Comparison of ENCODE assay signal across 29 mouse cellular contexts in genomic region chr2:30299966-30300365, GRCm38 (mm10). TPM values are rescaled to one million over a fixed set of nuclear protein-coding genes. Genes with fewer than 3 reads are reported as not detected.
A peak's percentile ranks its signal among the peaks of the same experiment; 100 is the strongest.
DNase-seq lines count a peak whose midpoint lies in the region; ATAC-seq lines count a peak whose summit lies in the region.
"Had no signal": no experiment of that assay in that cellular context is flagged by ENCODE, and none has a peak within 500 bp of the region (broad histone marks: within the 10 kb centered on the region; RNA-seq: fewer than 3 reads in every experiment).

No protein-coding gene starts in this region.

- H3K27ac ChIP-seq in kidney, embryonic 14.5 days (ENCODE audit: low read depth, low read length): no peak overlapping the region
- H3K27ac ChIP-seq: embryonic facial prominence, embryonic 12.5 days; forebrain, embryonic 10.5 days; forebrain, embryonic 13.5 days; heart, adult 2 months; heart, embryonic 10.5 days; heart, embryonic 13.5 days; hindbrain, embryonic 14.5 days; hindbrain, postnatal 0 days had no signal

- H3K9me3 ChIP-seq in kidney, embryonic 14.5 days (ENCODE audit: control insufficient read depth, low read length): no peaks in the 10 kb centered on the region
- H3K9me3 ChIP-seq: embryonic facial prominence, embryonic 12.5 days; forebrain, embryonic 10.5 days; forebrain, embryonic 13.5 days; G1E; heart, embryonic 10.5 days; heart, embryonic 13.5 days had no signal

- DNase-seq in adrenal gland, postnatal 14 days: peak; percentile 52
- DNase-seq in adrenal gland, postnatal 25 days: no peak
- DNase-seq in kidney, adult 11 months: peak; percentile 20
- DNase-seq in kidney, postnatal 36 days: peak; percentile 12 to 51
- DNase-seq in kidney, postnatal 4 days: no peak
- DNase-seq: adrenal gland, adult 8-10 months; B cell, adult 2 months; cerebellum, adult 18-20 months; cerebellum, adult 9-10 months; cerebellum, postnatal 14 days; gastrocnemius, postnatal 10 days; gastrocnemius, postnatal 36 days; heart, adult 2 months had no signal

- H3K36me3 ChIP-seq in kidney, embryonic 14.5 days (ENCODE audit: control insufficient read depth, insufficient read depth, low read length): peaks cover 74% of the 10 kb centered on the region

- no peak overlapping the region for H3K9ac ChIP-seq in kidney, embryonic 14.5 days (ENCODE audit: low read depth, low read length)
- H3K9ac ChIP-seq: embryonic facial prominence, embryonic 12.5 days; forebrain, embryonic 13.5 days; heart, embryonic 13.5 days; hindbrain, embryonic 14.5 days had no signal

- no peak overlapping the region for H3K4me2 ChIP-seq in kidney, embryonic 14.5 days (replicated peaks; ENCODE audit: low read depth, low read length)
- H3K4me2 ChIP-seq: embryonic facial prominence, embryonic 12.5 days; forebrain, embryonic 13.5 days; heart, embryonic 13.5 days; hindbrain, embryonic 14.5 days had no signal

- no peaks in the 10 kb centered on the region for H3K4me1 ChIP-seq in kidney, embryonic 14.5 days (ENCODE audit: control insufficient read depth, insufficient read depth, low read length)
- H3K4me1 ChIP-seq: embryonic facial prominence, embryonic 12.5 days; forebrain, embryonic 10.5 days; forebrain, embryonic 13.5 days; heart, embryonic 10.5 days had no signal

- no peak overlapping the region for H3K4me3 ChIP-seq in kidney, embryonic 14.5 days (ENCODE audit: low read length)
- H3K4me3 ChIP-seq: embryonic facial prominence, embryonic 12.5 days; forebrain, embryonic 10.5 days; forebrain, embryonic 13.5 days; heart, adult 2 months; heart, embryonic 10.5 days; heart, embryonic 13.5 days had no signal

- 87% methylated on average over 5 of the region's 5 CpGs for WGBS in kidney, embryonic 14.5 days

- H3K27me3 ChIP-seq in kidney, embryonic 14.5 days (ENCODE audit: control insufficient read depth, insufficient read depth, low read length): no peaks in the 10 kb centered on the region
- H3K27me3 ChIP-seq: CH12.LX; embryonic facial prominence, embryonic 12.5 days; forebrain, embryonic 13.5 days; heart, embryonic 13.5 days; Patski had no signal

- ATAC-seq in kidney, embryonic 14.5 days (ENCODE audit: low FRiP score, low TSS enrichment): no peak
- ATAC-seq: forebrain, embryonic 13.5 days; forebrain, embryonic 16.5 days; hindbrain, postnatal 0 days; inflammation-experienced regulatory T-cells, adult 6 months; intestine, embryonic 16.5 days; Patski had no signal

RNA-seq across cellular contexts. Expression of gene Nup188, which starts 13.8 kb away (rescaled TPM):
- 38.2 and 40.5 TPM in 2 replicates for total RNA-seq in adrenal gland, postnatal 14 days (2021)
- total RNA-seq in adrenal gland, postnatal 25 days (2021): 38.0 and 38.9 TPM in 2 replicates
- 35.2 and 54.4 TPM in 2 replicates for polyA plus RNA-seq in kidney, embryonic 14.5 days (2014; fragmentation: Nextera tagmentation; extraction: Ambion mirVana)

RNA-seq across cellular contexts. Expression of gene Dolk, which starts 13.8 kb away (rescaled TPM):
- 46.2 and 48.1 TPM in 2 replicates for total RNA-seq in adrenal gland, postnatal 14 days (2021)
- 39.7 and 47.3 TPM in 2 replicates for total RNA-seq in adrenal gland, postnatal 25 days (2021)
- polyA plus RNA-seq in kidney, embryonic 14.5 days (2014; fragmentation: Nextera tagmentation; extraction: Ambion mirVana): 25.2 and 34.4 TPM in 2 replicates

RNA-seq across cellular contexts. Expression of gene Gm28038, which starts 19.1 kb away (rescaled TPM):
- total RNA-seq in adrenal gland, postnatal 14 days (2021): not detected in 2 replicates
- total RNA-seq in adrenal gland, postnatal 25 days (2021): not detected in 2 replicates
- not detected in 2 replicates for polyA plus RNA-seq in kidney, embryonic 14.5 days (2014; fragmentation: Nextera tagmentation; extraction: Ambion mirVana)
- total RNA-seq: adrenal gland, adult 8-10 months; CH12.LX; G1E; gastrocnemius, postnatal 10 days; gastrocnemius, postnatal 36 days; hindbrain, postnatal 0 days had no signal
- polyA plus RNA-seq: embryonic facial prominence, embryonic 12.5 days; forebrain, embryonic 10.5 days; forebrain, embryonic 13.5 days; forebrain, embryonic 16.5 days; G1E; heart, adult 2 months; heart, embryonic 10.5 days; heart, embryonic 13.5 days; heart, embryonic 16.5 days; hindbrain, embryonic 11.5 days; hindbrain, embryonic 14.5 days; hindbrain, postnatal 0 days; intestine, embryonic 16.5 days; Patski had no signal

RNA-seq across cellular contexts. Expression of gene Phyhd1, which starts 34.0 kb away (rescaled TPM):
- total RNA-seq in adrenal gland, postnatal 14 days (2021): 19.8 and 20.4 TPM in 2 replicates
- total RNA-seq in adrenal gland, postnatal 25 days (2021): 9.6 and 18.1 TPM in 2 replicates
- 7.7 and 11.5 TPM in 2 replicates for polyA plus RNA-seq in kidney, embryonic 14.5 days (2014; fragmentation: Nextera tagmentation; extraction: Ambion mirVana)

RNA-seq across cellular contexts. Expression of gene Sh3glb2, which starts 59.2 kb away (rescaled TPM):
- total RNA-seq in adrenal gland, postnatal 14 days (2021): 73.2 and 80.6 TPM in 2 replicates
- total RNA-seq in adrenal gland, postnatal 25 days (2021): 90.0 and 111 TPM in 2 replicates
- 69.4 and 70.9 TPM in 2 replicates for polyA plus RNA-seq in kidney, embryonic 14.5 days (2014; fragmentation: Nextera tagmentation; extraction: Ambion mirVana)

Comparison
In these comparisons a context has a peak if more than half of its experiments do, and no peak if none do; other contexts are left out.
1. DNase-seq: peak in adrenal gland, postnatal 14 days (single experiment), kidney, adult 11 months (single experiment) and kidney, postnatal 36 days (2 of 2); none in adrenal gland, postnatal 25 days (single experiment) and kidney, postnatal 4 days (0 of 2).